In the genomic region with DNA sequence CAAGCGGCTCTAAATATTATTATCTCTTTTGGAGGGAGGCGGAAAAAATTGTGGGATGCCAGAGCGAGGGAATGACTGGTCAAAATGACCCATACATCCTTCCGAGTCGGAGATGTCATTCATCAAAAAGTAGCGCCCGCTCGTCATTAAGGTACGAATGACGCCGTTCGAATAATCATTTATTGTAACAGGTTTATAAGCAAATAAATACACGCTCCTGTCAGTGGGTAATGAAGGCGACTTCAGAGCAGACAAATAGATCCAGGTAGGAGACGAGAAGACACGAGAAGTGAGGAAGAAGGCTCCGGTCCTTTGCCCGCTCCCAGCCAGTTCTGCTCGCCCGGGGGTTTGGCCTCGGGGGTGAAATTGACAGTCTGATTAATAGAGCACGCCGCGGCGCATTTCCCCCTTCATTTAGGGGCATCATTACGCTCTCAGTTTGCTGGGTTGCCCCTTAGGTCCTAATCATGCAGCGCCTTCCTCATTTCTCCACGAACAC, we compare ENCODE assay signal across 11 mouse cellular contexts. TPM values are rescaled to one million over a fixed set of nuclear protein-coding genes. Genes with fewer than 3 reads are reported as not detected.
A peak's percentile ranks its signal among the peaks of the same experiment; 100 is the strongest.
DNase-seq lines count a peak whose midpoint lies in the region; ATAC-seq and TF ChIP-seq lines count a peak whose summit lies in the region.
"Had no signal": no experiment of that assay in that cellular context is flagged by ENCODE, and none has a peak within 500 bp of the region (broad histone marks: within the 10 kb centered on the region; RNA-seq: fewer than 3 reads in every experiment).

Evx2 (minus strand) TSS at position 51 of the 499 bp plus-strand sequence.

- H3K9ac ChIP-seq in hindbrain, embryonic 15.5 days, result no peak within 1 kb of the TSS
- H3K9ac ChIP-seq in midbrain, embryonic 15.5 days, result no peak within 1 kb of the TSS

- 2% methylated on average over 28 of the region's 28 CpGs for WGBS in hindbrain, embryonic 15.5 days
- 2% methylated on average over 28 of the region's 28 CpGs for WGBS in midbrain, embryonic 15.5 days

- no peaks in the 10 kb centered on the region for H3K9me3 ChIP-seq in hindbrain, embryonic 15.5 days
- no peaks in the 10 kb centered on the region for H3K9me3 ChIP-seq in midbrain, embryonic 15.5 days

- TF ChIP-seq CTCF in brain, embryonic 14.5 days (IDR thresholded peaks at IDR 0.05; ENCODE audit: borderline replicate concordance, extremely low read depth, insufficient read depth, insufficient read length), result no peak

- H3K4me3 ChIP-seq in hindbrain, embryonic 15.5 days, result peak within 1 kb of the TSS; percentile 20
- H3K4me3 ChIP-seq in midbrain, embryonic 15.5 days, result 0 out of 2 replicates have a peak within 1 kb of the TSS, but pooled peaks have one; percentile 4

- peak; percentile 63 for DNase-seq in heart, adult 11 months
- no peak for DNase-seq in heart, postnatal 36 days
- DNase-seq in brain, embryonic 14.5 days (ENCODE audit: low read depth), result peak; percentile 47
- DNase-seq in ovary, postnatal 14 days (ENCODE audit: low spot score), result no peak
- DNase-seq in adrenal gland, postnatal 36 days, result no peak
- DNase-seq in ovary, adult 18-20 months (ENCODE audit: low spot score), result no peak

- TF ChIP-seq POLR2A in brain, embryonic 14.5 days (IDR thresholded peaks at IDR 0.05; ENCODE audit: borderline replicate concordance, extremely low read depth, insufficient read depth, insufficient read length, poor library complexity, severe bottlenecking), result no peak

- peaks cover 15% of the 10 kb centered on the region for H3K4me1 ChIP-seq in hindbrain, embryonic 15.5 days (replicated peaks)
- H3K4me1 ChIP-seq in midbrain, embryonic 15.5 days, result peaks cover 16% of the 10 kb centered on the region

- H3K27me3 ChIP-seq in hindbrain, embryonic 15.5 days, result peaks cover 65% of the 10 kb centered on the region
- H3K27me3 ChIP-seq in midbrain, embryonic 15.5 days (replicated peaks), result peaks cover 63% of the 10 kb centered on the region

- no peaks in the 10 kb centered on the region for H3K36me3 ChIP-seq in hindbrain, embryonic 15.5 days
- no peaks in the 10 kb centered on the region for H3K36me3 ChIP-seq in midbrain, embryonic 15.5 days (replicated peaks)

- peak within 1 kb of the TSS; percentile 14 for H3K4me2 ChIP-seq in hindbrain, embryonic 15.5 days
- no peak within 1 kb of the TSS for H3K4me2 ChIP-seq in midbrain, embryonic 15.5 days

- no peak for ATAC-seq in hindbrain, embryonic 15.5 days (ENCODE audit: low FRiP score, low read depth)
- ATAC-seq in midbrain, embryonic 15.5 days (replicated peaks), result no peak

- H3K27ac ChIP-seq in hindbrain, embryonic 15.5 days (replicated peaks), result peak within 1 kb of the TSS; percentile 28
- no peak within 1 kb of the TSS for H3K27ac ChIP-seq in midbrain, embryonic 15.5 days

- intact Hi-C loops in heart, postnatal 36 days (cut with DNase I), result loop anchor here (2.0 to 5.0 kb wide), 2 partner anchors 82 to 359 kb away; partner anchors contain the start of gene Lnpk

RNA-seq across cellular contexts. Expression of gene Evx2, which starts in this region (rescaled TPM):
- not detected for total RNA-seq in heart, postnatal 36 days (2021)
- 1.7 and 4.6 TPM in 2 replicates for polyA plus RNA-seq in brain, embryonic 14.5 days (2012; rRNA removed)
- 0.76 and 0.87 TPM in 2 replicates for polyA plus RNA-seq in hindbrain, embryonic 15.5 days (2015; fragmentation: Nextera tagmentation; extraction: Ambion mirVana)
- 0.31 and 0.52 TPM in 2 replicates for polyA plus RNA-seq in midbrain, embryonic 15.5 days (2015; fragmentation: Nextera tagmentation; extraction: Ambion mirVana)
- total RNA-seq in adrenal gland, postnatal 36 days (2021), result not detected
- polyA plus RNA-seq: C2C12; heart, embryonic 11.5 days; liver, embryonic 16.5 days had no signal

Comparison
In these comparisons a context has a peak if more than half of its experiments do, and no peak if none do; other contexts are left out.
1. DNase-seq: peak in heart, adult 11 months (single experiment) and brain, embryonic 14.5 days (single experiment); none in heart, postnatal 36 days (0 of 2), ovary, postnatal 14 days (single experiment), adrenal gland, postnatal 36 days (0 of 2) and ovary, adult 18-20 months (single experiment).